Mouse (Mus musculus) spleen, adult 18-20 months (tissue): ENCODE results near the gene Sec61b.
A peak's percentile ranks its signal among the peaks of the same experiment; 100 is the strongest.

Experiments
- DNase-seq, 2 experiments: peaks; one replicate each; pipeline ENCODE4 v3.0.0; 2022; ENCODE audit warnings: mixed read lengths in 2 of 2

The Sec61b gene

DNA sequence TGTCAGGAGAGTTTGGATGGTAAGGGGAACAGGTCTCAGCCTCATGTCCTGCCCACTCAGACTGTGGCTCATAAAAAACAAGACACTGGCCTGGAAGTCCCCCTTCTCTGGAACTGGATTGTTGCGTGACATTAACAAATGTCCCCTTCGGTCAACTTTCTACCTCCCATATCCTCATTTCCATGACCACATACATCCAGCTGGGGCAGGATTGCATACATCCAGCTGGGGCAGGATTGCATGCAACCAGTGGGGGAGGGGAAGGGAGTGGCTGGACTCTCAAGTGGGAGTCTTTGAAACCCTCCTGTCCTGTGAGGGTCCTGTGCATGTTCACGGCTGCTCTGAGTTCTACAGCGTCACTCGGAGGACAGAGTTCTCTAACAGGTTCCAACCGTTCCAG lies 16.8 kb downstream of the Sec61b start:
- no peak for DNase-seq

DNA sequence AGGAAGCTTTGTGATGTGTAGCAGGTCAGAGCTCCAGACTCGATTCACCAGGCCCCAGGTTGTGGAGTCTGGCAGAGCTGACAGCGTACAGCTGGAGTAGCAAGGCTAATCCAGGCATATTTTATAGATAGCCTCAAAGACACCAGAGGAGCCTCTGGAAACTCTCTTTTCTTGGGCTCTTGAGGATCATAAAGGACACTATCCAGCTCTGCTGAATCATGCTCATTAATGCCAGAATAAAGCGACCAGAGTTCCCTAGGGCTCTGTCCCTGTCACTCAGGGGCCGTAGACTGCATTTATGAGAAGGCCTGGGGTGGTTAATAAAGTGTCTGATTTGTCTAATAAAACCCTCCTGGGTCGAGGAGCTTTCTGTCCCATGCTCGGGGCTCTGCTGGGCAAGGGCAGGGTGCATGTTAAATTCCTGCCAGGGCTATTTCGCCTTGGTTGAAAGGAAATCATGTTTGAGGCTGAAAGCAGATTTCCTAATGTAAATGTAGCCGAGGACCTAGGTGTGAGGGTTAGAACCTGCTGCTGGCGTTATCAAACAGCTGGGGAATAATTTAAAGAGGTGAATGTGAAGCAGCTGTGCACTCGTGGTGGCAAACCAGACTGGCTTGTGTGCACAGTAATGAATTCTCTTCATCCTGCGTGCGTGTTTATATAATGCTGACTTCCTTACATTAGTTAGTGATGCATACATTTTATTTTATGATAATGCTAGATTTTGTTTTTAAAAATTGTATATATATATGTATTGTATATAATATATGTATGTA lies 18.0 kb downstream of the Sec61b start:
- no peak for DNase-seq

DNA sequence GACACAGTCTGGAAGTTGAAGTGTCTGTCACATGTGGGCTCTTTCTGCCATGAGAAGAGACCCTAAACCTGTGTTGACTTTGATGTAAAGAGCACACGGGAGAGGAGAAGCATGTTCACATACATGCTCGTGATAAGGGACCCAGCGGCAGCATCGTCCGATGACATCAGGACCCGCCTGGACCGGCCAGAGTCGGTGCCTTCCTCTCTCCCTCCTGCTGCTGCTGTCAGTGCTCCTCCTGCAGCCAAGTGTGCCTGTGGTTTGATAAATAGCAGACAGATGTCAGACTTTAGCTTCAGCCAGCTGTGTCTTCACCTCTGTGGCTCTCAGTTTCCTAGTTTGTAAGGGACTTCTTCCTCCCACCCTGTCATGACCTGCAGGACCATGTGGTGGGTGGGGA lies 19.0 kb downstream of the Sec61b start:
- no peak for DNase-seq

DNA sequence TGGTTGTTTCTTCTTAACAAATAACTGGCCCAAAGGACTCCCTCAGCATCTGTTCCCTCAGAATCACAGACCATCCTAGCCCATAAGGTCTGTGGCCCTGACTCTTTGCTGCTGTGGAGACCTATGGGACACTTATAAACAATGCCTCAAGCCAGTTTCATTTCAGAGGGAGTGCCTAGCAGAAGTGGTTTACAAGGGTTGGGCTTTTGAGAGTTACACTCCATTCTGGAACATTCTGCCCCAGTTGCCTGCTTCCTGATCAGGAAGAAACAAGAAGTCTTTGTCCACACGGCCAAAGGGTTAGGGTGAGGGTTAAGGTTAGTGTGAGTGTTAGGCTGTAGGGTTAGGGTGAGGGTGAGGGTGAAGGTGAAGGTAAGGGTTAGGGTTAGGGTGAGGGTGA lies 19.7 kb downstream of the Sec61b start:
- DNase-seq: no peak

DNA sequence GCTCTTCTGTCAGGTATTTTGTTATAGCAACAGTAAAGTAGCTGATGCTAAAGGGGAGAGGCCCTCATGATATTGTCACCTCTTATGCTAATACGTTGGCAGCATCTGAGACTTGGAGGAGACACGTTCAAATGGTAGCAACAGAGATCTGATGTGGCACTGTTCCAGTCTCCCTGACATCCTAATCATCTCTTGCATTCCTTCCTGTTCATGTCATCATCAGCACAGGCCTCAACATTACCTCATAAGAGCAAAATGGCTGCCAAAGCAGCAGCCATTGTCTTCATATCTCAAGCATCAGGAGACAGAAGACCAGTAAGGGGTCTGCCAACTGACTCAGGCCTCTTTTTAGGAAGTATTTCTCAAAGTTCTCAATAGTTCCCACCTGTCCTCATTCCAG lies 20.2 kb downstream of the Sec61b start:
- DNase-seq: no peak

DNA sequence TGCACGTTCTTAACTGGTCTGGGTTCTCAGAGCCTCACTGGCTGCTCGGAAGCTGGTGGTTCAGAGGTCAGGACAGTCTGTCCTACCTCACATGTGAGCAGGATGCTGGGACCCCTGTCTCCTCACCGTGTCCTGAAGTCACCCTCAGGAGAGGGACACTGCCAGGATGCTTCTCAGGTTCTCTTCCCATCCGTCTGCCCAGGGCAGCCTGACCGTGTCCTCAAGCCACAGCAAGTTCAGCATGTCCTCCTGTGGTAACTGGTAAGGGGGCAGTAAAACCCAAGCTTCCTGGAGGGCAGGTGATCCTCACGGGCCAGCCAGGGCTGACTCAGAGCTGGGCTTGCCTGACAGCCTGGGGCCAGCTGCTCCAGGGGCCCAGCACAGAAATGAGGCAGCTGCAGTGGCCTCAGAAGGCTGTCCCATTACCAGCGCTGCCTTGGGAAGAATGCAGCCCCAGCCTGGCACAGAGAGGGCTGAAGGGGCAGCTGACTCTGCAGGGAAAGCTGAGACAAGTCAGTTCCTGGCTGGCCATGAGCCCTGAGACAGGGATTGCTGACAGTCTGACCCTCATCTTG lies 23.4 kb downstream of the Sec61b start:
- DNase-seq: no peak

DNA sequence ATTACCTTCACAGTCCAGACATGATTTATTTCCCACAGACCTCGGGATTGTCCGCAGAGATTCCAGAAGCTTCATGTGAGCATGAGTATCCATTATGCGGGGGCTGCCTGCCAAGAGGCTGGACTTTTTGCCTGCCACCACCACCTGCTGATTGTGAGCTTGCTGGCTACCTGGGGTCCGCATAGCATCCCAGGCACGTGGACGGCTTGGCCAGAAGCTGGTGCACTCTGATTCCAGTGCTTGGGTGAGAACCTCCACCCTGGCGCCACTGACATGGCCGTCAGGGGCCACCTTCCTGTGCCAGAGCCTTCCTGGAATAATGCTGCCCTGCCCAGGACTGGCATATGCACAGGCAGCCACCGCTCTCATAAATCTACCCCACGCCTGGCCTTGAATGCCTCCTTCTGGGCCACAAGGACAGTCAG lies 24.7 kb downstream of the Sec61b start:
- DNase-seq: no peak

DNA sequence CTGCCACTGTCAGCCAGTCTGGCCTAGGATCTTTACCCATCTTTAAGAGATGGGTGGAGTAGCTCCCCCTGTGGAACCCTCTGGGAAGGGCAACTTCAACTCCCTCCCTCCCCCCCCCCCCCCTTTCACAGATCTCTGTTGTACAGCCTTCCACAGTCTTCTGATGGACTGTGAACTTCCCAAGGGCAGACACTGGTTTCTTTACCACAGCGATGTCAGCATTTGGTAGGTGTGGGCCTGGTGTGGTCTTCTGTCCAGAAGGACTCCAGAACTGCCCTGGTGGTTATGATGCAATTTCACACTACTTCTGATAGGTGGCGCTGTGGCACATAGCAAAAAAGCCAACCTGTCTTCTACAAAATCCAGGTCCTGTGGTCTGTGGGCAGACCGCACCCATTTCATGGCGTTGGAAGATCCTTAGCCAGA lies 28.1 kb downstream of the Sec61b start:
- DNase-seq: peak in 1 of 2 experiments; percentile 19

DNA sequence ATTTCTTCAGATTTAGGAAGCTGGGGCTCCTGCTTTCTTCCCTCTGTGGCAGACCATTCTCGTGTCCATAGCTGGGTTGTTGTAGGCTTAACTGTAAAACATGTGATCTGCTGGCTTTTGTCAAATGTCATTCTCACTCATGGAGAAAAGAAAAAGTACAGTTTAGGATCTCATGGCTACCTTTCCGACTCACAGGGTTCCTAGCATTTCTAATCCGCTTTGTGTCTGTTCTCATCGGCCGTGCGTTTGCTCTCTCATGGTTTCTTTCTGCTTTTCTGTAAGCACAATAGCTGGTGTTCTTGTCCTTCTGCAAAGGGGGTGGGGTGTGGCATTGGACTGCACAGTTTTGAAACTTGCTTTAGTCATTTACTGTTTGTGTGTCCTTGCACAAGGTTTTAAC lies 28.6 kb downstream of the Sec61b start:
- no peak for DNase-seq

DNA sequence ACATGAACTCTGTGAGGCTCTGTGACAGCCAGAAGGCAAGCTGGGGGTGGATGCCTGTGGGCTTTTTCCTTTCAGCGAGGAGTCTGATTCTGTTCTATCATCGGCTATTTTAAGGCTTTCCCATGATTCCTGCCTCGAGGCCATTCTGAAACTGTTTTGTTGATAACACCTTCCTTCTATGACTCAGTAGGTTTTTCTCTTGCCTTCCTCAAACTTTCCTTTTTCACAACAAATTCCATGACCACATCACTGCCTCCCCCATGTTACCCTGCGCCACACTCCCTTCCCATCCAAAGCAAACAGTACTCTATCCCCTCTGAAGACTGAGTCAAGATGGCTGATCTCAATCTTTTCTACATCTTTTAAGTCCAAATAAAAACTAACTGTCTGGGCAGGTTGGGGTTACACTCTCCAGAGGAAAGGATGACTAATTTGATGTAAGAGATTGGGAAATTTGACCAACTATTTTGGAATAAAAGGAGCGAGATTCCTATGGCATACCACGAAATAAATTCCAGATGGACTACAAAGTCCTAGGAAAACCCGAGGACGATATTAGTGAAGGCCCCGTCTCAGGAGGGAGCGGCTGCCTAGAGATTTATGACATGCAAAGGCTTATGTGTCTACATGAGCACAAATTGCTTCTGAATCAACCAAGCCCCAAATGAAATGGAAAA lies 30.5 kb downstream of the Sec61b start:
- DNase-seq: no peak

DNA sequence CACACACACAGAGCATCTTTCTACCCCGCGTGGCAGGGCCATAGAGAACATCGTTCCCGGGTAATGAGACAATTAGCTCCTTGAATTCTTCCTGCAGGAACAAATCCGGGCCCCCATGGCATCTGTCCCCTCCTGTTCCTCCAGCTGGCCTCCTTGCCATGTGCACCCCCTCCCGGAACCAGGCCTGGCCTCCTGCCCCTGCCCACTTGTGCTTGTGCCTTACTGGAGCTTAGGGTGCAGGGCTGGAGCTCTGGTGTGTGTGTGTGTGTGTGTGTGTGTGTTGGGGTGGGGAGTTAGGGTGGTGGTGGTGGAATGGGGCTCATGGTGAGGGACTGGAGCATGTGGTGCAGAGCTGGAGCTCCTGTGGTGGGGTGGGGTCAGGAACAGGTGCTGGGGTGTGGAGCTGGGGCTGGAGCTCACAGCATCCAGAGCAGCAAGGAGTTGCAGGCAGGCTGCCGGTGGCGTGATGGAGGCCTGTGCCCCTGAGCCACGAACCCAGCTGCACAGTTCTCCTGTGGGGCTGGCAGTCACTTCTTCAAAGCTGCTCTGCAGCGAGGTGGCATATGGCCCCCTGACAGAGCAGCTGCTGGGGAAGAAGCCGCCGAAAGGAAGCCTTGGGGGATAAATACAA lies 44.2 kb downstream of the Sec61b start:
- DNase-seq: no peak

DNA sequence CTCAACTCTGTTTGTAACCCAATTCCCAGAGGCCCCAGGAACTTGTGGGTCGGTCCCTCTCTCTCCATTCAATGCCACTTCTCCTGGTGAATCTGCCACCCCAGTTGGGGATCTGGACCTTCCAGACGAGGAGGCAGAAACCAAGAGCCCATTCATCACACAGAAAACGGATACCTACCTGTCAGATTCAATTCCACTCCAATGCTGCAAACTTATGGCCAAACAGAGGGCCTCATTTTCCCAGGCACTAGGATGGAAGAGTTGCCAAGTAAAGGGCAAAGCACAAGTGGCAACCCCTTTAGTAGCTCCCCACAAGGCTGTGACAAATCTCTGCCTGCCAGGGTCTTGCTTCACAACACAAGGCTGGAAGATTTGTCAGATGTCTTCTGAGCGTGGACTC lies 45.6 kb downstream of the Sec61b start:
- no peak for DNase-seq

DNA sequence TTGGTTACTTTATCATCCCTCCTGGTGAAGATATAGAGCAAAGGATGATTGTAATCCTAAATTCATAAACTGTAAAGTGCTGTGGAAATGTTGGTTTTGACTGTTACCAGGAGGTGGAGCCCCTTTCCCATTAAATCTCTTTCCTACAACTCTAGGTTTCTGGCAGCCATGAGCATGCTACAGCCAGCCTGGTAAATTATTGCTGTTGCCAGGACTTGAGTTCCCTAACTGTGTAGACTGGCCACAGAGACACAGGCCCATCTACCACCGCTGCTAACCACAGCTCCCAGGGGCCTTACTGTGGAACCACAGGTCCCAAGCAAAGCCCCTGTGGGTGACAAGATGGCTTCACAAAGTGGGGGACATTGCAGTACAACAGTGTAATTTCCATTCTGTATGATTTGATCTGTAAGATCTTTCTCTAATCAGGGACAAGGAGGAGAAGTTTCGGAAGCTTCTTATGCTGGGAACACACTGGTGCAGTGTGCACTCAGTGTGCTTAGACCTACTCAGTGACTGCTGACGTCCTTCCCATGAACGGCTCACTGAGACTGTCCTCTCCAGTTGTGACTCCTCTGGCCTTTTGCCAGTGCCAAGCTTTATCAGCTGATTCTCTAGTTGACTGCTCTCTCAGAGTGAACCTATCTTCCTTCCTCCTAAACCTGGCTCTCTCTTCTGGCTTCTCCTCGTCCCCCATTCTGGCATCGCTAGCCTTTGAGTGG lies 47.6 kb downstream of the Sec61b start:
- no peak for DNase-seq

DNA sequence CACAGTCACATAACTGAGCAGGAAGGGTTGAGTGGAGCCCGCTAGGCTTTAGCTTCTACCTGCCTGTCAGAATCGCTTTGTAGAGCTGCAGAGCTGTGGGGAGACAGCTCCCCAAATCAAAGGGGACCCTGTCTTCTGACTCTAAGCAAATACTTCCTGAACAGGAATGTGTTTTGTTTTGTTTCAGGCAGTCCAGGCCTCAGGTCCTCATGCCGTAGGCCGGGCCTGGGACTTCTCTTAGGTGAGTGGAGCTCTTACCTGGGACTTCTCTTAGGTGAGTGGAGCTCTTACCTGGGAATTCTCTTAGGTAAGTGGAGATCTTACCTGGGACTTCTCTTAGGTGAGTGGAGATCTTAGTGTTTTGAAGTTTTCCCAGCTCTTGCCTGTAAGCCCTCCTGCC lies 55.4 kb downstream of the Sec61b start:
- no peak for DNase-seq
